Mouse (Mus musculus) testis, adult 2 months (tissue): ENCODE measurements around the gene Prmt7. TPM values are rescaled to one million over a fixed set of nuclear protein-coding genes. Genes with fewer than 3 reads are reported as not detected.

Source experiments
- H3K27ac ChIP-seq: fragments of 200-500 bp; 2 replicates; pipeline ENCODE4 v1.5.1; 2012; ENCODE audit warnings: low read depth, low read length; ENCODE audit not compliant: control insufficient read depth, insufficient read depth
- H3K27me3 ChIP-seq: fragments of 200-500 bp; 2 replicates; pipeline ENCODE4 v1.6.1; 2012; ENCODE audit warnings: mild to moderate bottlenecking, low read length, moderate library complexity; ENCODE audit not compliant: control insufficient read depth, insufficient read depth
- H3K36me3 ChIP-seq: fragments of 200-500 bp; 2 replicates; pipeline ENCODE4 v1.6.1; 2012; ENCODE audit warnings: mild to moderate bottlenecking, low read length; ENCODE audit not compliant: control insufficient read depth, insufficient read depth
- H3K4me1 ChIP-seq: fragments of 200-500 bp; 2 replicates; pipeline ENCODE4 v1.6.1; 2012; ENCODE audit warnings: low read length; ENCODE audit not compliant: control insufficient read depth, insufficient read depth
- H3K4me3 ChIP-seq: fragments of 200-500 bp; 2 replicates; pipeline ENCODE4 v1.5.1; 2012; ENCODE audit warnings: low read depth, mild to moderate bottlenecking, low read length, moderate library complexity, mixed read lengths; ENCODE audit not compliant: control insufficient read depth
- CTCF ChIP-seq: fragments of 200-500 bp; IDR thresholded peaks from 2 replicates; pipeline ENCODE4 v1.5.1; 2012; ENCODE audit warnings: low read depth, mild to moderate bottlenecking, inconsistent platforms, low read length, moderate library complexity; ENCODE audit not compliant: control insufficient read depth, insufficient read depth, insufficient replicate concordance
- POLR2A ChIP-seq: fragments of 200-500 bp; IDR thresholded peaks from 2 replicates; pipeline ENCODE4 v1.6.1; 2012; ENCODE audit warnings: low read depth, mild to moderate bottlenecking, inconsistent platforms, low read length, moderate library complexity; ENCODE audit not compliant: control insufficient read depth
- polyA plus RNA-seq: library from polyadenylated mRNA; depleted of rRNA; stranded (reverse); fragments of >200 nt; gene quantifications from 2 replicates; pipeline ENCODE4 v1.2.3, GENCODE M21; 2012

Gene Prmt7
- polyA plus RNA-seq, 1 experiment, result 78.8 TPM

GRCm38 (mm10) chr8:106270804-106271203 lies 60.1 kb downstream of the Prmt7 start:
- Histone ChIP-seq H3K36me3 (no peaks in the 10 kb centered on the region), H3K4me3 (no peak overlapping the region), H3K27me3 (no peaks in the 10 kb centered on the region), H3K4me1 (no peaks in the 10 kb centered on the region), H3K27ac (no peak overlapping the region)
- TF ChIP-seq POLR2A (no peak), CTCF (no peak)

DNA sequence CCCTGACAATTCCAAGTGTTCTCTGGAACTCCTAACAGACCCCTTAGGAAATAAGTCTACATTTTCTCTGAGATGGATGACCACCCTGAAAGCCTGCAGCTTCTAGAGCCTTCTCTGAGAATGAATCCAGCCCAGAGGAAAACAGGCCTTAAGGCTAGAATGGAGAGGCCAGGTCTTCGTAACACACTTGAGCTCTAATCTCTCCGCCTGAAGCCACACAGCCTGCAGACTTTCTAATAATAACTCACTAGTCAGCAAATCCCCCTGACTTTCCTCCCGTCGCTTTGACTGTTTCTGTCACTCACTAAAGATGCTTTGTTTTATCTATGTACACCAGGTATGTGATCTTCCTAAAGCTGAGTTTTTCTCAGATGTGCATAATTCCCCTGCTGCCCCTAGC lies 60.6 kb downstream of the Prmt7 start:
- Histone ChIP-seq H3K27ac (no peak overlapping the region), H3K4me1 (no peaks in the 10 kb centered on the region), H3K27me3 (no peaks in the 10 kb centered on the region), H3K4me3 (no peak overlapping the region), H3K36me3 (no peaks in the 10 kb centered on the region)
- TF ChIP-seq CTCF, result no peak
- no peak for TF ChIP-seq POLR2A

- H3K4me3 ChIP-seq, result no peak overlapping the region
- TF ChIP-seq POLR2A (no peak), CTCF (no peak)
Measured at GRCm38 (mm10) chr8:106273468-106273867, 62.7 kb downstream of the Prmt7 start.

DNA sequence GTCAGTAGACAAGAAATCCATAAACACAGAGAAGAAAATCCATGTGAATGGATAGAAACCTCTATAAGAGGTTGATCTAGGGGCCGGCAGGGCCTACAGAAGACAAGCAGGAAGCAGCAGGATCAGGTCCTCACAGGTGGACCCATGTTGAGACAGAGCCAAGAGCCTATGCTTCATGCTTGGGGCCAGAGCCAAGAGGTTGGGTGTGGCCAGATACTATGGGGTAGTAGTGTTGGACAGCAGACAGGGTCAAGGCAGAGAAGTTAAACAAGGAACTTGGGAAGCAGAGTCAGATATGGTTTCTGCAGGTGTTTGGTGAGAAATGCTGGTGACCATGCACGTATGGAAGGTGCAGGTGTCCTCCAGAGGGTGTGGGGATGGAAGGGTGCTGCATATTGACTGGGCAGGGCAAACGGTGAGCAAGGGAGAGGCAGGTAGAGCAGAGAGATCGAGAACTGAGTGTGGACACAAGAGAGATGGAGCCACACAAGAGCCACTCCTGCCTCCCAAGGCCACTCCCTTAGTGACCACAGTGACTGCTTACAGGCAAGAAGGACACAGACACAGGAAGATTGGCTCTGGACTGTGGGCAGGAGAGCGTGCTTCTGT lies 66.1 kb downstream of the Prmt7 start:
- Histone ChIP-seq H3K27ac (no peak overlapping the region), H3K4me3 (no peak overlapping the region), H3K27me3 (no peaks in the 10 kb centered on the region), H3K36me3 (no peaks in the 10 kb centered on the region), H3K4me1 (no peaks in the 10 kb centered on the region; the same call in 1 of the 2 replicates)
- TF ChIP-seq CTCF, result no peak
- no peak for TF ChIP-seq POLR2A

More at GRCm38 (mm10) chr8:106273468-106273867, 62.7 kb downstream of the Prmt7 start:
- Histone ChIP-seq H3K36me3 (no peaks in the 10 kb centered on the region), H3K27ac (no peak overlapping the region), H3K4me1 (no peaks in the 10 kb centered on the region), H3K27me3 (no peaks in the 10 kb centered on the region)

DNA sequence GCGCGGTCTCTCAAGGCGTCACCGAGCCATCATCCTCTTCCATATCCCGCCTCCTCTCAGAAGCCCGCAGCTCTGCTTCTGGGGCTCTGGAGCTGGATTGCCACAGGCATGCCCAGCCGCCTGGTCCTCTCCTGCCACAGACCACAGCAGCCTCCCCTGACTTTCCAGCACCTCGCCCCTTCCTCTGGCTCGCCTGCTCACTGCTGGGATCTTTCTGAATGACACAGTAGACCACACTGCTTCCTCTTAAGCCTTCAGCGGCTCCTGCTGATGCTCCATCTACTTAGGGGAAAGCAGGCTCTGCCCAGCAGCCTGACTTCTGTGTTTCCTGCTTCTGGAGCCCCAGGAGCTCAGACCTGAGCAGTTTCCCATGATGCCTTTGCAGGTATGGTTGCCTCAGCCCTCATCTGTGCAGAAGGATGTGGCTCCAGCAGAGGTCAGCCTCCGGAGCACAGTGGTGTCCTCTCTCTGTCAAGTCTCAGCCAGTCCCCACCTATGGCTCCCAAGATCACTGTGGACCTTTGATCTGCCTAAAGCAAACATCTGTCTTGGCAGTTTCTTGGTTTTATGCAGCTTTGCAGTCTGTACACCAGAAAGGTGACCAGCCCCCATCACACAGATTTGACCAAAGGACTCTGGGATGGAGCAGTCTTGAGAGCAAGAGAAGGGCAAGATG lies 67.8 kb downstream of the Prmt7 start:
- Histone ChIP-seq H3K4me3 (no peak overlapping the region), H3K27me3 (no peaks in the 10 kb centered on the region), H3K36me3 (no peaks in the 10 kb centered on the region), H3K27ac (no peak overlapping the region), H3K4me1 (no peaks in the 10 kb centered on the region; the same call in 1 of the 2 replicates)
- TF ChIP-seq POLR2A (no peak), CTCF (no peak)

GRCm38 (mm10) chr8:106280154-106280553 lies 69.4 kb downstream of the Prmt7 start:
- peak overlapping the region; percentile 45 for H3K4me3 ChIP-seq
- H3K27ac ChIP-seq, result no peak overlapping the region
- no peaks in the 10 kb centered on the region for H3K27me3 ChIP-seq
- no peaks in the 10 kb centered on the region for H3K36me3 ChIP-seq
- no peaks in the 10 kb centered on the region; the same call in 1 of the 2 replicates for H3K4me1 ChIP-seq
- TF ChIP-seq POLR2A, result no peak
- no peak for TF ChIP-seq CTCF

DNA sequence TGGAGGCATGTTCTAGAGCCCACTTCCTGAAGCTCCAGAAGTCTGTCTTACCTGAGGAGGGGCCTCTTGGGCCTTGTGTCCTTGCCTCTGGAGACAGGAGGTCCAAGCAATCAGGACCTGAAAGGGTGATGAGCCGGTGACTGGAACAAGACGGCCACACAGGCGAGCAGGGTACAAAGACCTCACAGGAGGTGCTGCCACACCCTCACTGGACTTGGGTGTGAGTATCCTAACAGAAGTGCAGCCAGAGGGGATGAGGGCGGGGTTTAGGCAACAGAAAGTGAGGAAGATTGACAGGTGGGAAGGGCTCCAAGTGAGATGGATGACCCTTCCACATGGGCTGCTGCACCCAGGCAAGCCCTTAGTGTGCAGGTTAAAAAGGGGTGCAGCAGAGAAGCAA lies 70.1 kb downstream of the Prmt7 start:
- TF ChIP-seq CTCF, result no peak
- TF ChIP-seq POLR2A, result no peak
- H3K36me3 ChIP-seq, result no peaks in the 10 kb centered on the region
- no peaks in the 10 kb centered on the region; the same call in 1 of the 2 replicates for H3K4me1 ChIP-seq
- H3K4me3 ChIP-seq, result peak overlapping the region; percentile 79
- H3K27ac ChIP-seq, result no peak overlapping the region
- H3K27me3 ChIP-seq, result no peaks in the 10 kb centered on the region

GRCm38 (mm10) chr8:106287445-106287844 lies 76.7 kb downstream of the Prmt7 start:
- no peaks in the 10 kb centered on the region for H3K27me3 ChIP-seq
- H3K4me1 ChIP-seq, result no peaks in the 10 kb centered on the region
- no peaks in the 10 kb centered on the region for H3K36me3 ChIP-seq
- no peak overlapping the region for H3K27ac ChIP-seq
- TF ChIP-seq POLR2A (no peak), CTCF (no peak)
- no peak overlapping the region for H3K4me3 ChIP-seq
